Mouse (Mus musculus): ENCODE measurements at regions not wholly inside any gene's neighbourhood (a gene's known extent, or its start where the extent isn't known, plus 50 kb on each side); places are given as distances from the start of the nearest gene placed in this dataset.

GRCm38 (mm10) chr1:90502771-90503540 is 99.8 kb upstream of the Cops8 start:
- in situ Hi-C loops (cut with MboI, MseI) = no loop called here

- in situ Hi-C loops (cut with MboI, MseI) = no loop called here
These were observed 98.1 kb upstream of the Cops8 start for GRCm38 (mm10) chr1:90504583-90505080.

GRCm38 (mm10) chr1:90505599-90505998 is 97.2 kb upstream of the Cops8 start:
- in situ Hi-C loops (cut with MboI, MseI) = no loop called here

GRCm38 (mm10) chr1:90506582-90506981 is 96.2 kb upstream of the Cops8 start:
- in situ Hi-C loops (cut with MboI, MseI) = no loop called here

GRCm38 (mm10) chr1:90509371-90509770 is 93.4 kb upstream of the Cops8 start:
- in situ Hi-C loops (cut with MboI, MseI) = no loop called here

- in situ Hi-C loops (cut with MboI, MseI) = no loop called here
These were observed 89.2 kb upstream of the Cops8 start for GRCm38 (mm10) chr1:90513442-90514070.

- in situ Hi-C loops (cut with MboI, MseI) = no loop called here
These were observed 88.6 kb upstream of the Cops8 start for GRCm38 (mm10) chr1:90514176-90514575.

GRCm38 (mm10) chr1:90518584-90519265 is 84.1 kb upstream of the Cops8 start:
- in situ Hi-C loops (cut with MboI, MseI) = no loop called here

GRCm38 (mm10) chr1:90519284-90520275 is 83.2 kb upstream of the Cops8 start:
- in situ Hi-C loops (cut with MboI, MseI) = no loop called here

- in situ Hi-C loops (cut with MboI, MseI) = no loop called here
These were observed 80.5 kb upstream of the Cops8 start for GRCm38 (mm10) chr1:90522294-90522693.

GRCm38 (mm10) chr1:90524641-90525220 is 78.0 kb upstream of the Cops8 start:
- in situ Hi-C loops (cut with MboI, MseI) = no loop called here

GRCm38 (mm10) chr1:90526311-90526710 is 76.5 kb upstream of the Cops8 start:
- in situ Hi-C loops (cut with MboI, MseI) = no loop called here

GRCm38 (mm10) chr1:90527947-90528717 is 74.6 kb upstream of the Cops8 start:
- in situ Hi-C loops (cut with MboI, MseI) = no loop called here

- in situ Hi-C loops (cut with MboI, MseI) = no loop called here
These were observed 69.3 kb upstream of the Cops8 start for GRCm38 (mm10) chr1:90533481-90533880.

GRCm38 (mm10) chr1:90536105-90536504 is 66.7 kb upstream of the Cops8 start:
- in situ Hi-C loops (cut with MboI, MseI) = no loop called here

GRCm38 (mm10) chr1:90543801-90544795 is 58.7 kb upstream of the Cops8 start:
- in situ Hi-C loops (cut with MboI, MseI) = loop anchor here (10.0 kb wide), 1 partner anchor 1219 kb away; no protein-coding TSS in a partner anchor

GRCm38 (mm10) chr1:90544821-90545536 is 57.8 kb upstream of the Cops8 start:
- in situ Hi-C loops (cut with MboI, MseI) = loop anchor here (10.0 kb wide), 1 partner anchor 1220 kb away; no protein-coding TSS in a partner anchor

GRCm38 (mm10) chr1:90552644-90553043 is 50.1 kb upstream of the Cops8 start:
- in situ Hi-C loops (cut with MboI, MseI) = no loop called here
